Mouse (Mus musculus): ENCODE results near the gene Draxin.
"Not testable (repeated sequence)": the region's sequence is repeated elsewhere in the genome, so short reads cannot be mapped to it uniquely, and the experiment has no call there.

GRCm38 (mm10) chr4:148176603-148177002, 46.1 kb upstream of the Draxin start:
- not testable (repeated sequence) for TF ChIP-seq MAX (IDR thresholded peaks at IDR 0.05; ENCODE audit: low read length); CTCF (conservative IDR thresholded peaks at IDR 0.05 in 1 of 2, IDR thresholded peaks at IDR 0.05 in 1 of 2; ENCODE audit: low read depth in 2 of 2, low read length in 2 of 2); ZKSCAN1 (IDR thresholded peaks at IDR 0.05; ENCODE audit: borderline replicate concordance, low read depth, low read length); POLR2A (IDR thresholded peaks at IDR 0.05; ENCODE audit: low read depth, low read length); E2F4 (IDR thresholded peaks at IDR 0.05; ENCODE audit: insufficient replicate concordance, low read depth, low read length); MYC (IDR thresholded peaks at IDR 0.05; ENCODE audit: low read depth, low read length); TBP (conservative IDR thresholded peaks at IDR 0.05; ENCODE audit: low read depth, low read length); MAFK (IDR thresholded peaks at IDR 0.05; ENCODE audit: insufficient replicate concordance, low read length); CHD2 (IDR thresholded peaks at IDR 0.05; ENCODE audit: low read length)
